Mouse (Mus musculus) layer of hippocampus, adult 2 months (tissue): ENCODE measurements around the gene Ankrd13b. TPM values are rescaled to one million over a fixed set of nuclear protein-coding genes. Genes with fewer than 3 reads are reported as not detected.

Source experiments
- DNase-seq, 2 experiments: peaks; one replicate each; pipeline ENCODE4 v3.0.0; 2022; ENCODE audit warnings: low spot score in 2 of 2
- H3K27ac ChIP-seq: fragments of 200-600 bp; 2 replicates; pipeline ENCODE4 v1.8.1; 2022
- H3K4me3 ChIP-seq: fragments of 200-600 bp; 2 replicates; pipeline ENCODE4 v1.8.1; 2022; ENCODE audit warnings: mild to moderate bottlenecking
- CTCF ChIP-seq: fragments of 200-600 bp; conservative IDR thresholded peaks from 2 replicates; pipeline ENCODE4 v1.8.1; 2022; ENCODE audit warnings: antibody characterized with exemption, mild to moderate bottlenecking, moderate library complexity
- total RNA-seq, 2 experiments: library from RNA; stranded (reverse); gene quantifications; 2 replicates each; pipeline ENCODE4 v1.2.3; 2021

Ankrd13b gene
- total RNA-seq, 2 experiments from 2014 or later: 80.1 to 81.7 TPM

GRCm38 (mm10) chr11:77456866-77457265 is 32.6 kb downstream of the Ankrd13b start:
- H3K27ac ChIP-seq: no peak overlapping the region
- H3K4me3 ChIP-seq: no peak overlapping the region
- TF ChIP-seq CTCF: no peak
- no peak for DNase-seq

GRCm38 (mm10) chr11:77455770-77456510 is 33.5 kb downstream of the Ankrd13b start:
- no peak for DNase-seq
- no peak overlapping the region for H3K27ac ChIP-seq
- no peak for TF ChIP-seq CTCF
- no peak overlapping the region for H3K4me3 ChIP-seq

GRCm38 (mm10) chr11:77453388-77453787 is 36.1 kb downstream of the Ankrd13b start:
- no peak overlapping the region for H3K27ac ChIP-seq
- no peak for DNase-seq
- no peak overlapping the region for H3K4me3 ChIP-seq
- no peak for TF ChIP-seq CTCF

GRCm38 (mm10) chr11:77451670-77452069 is 37.8 kb downstream of the Ankrd13b start:
- DNase-seq: no peak
- no peak for TF ChIP-seq CTCF

GRCm38 (mm10) chr11:77449224-77449623 is 40.3 kb downstream of the Ankrd13b start:
- Histone ChIP-seq H3K27ac (no peak overlapping the region), H3K4me3 (no peak overlapping the region)
- DNase-seq: no peak
- no peak for TF ChIP-seq CTCF

More at GRCm38 (mm10) chr11:77451670-77452069, 37.8 kb downstream of the Ankrd13b start:
- no peak overlapping the region for H3K4me3 ChIP-seq
- no peak overlapping the region for H3K27ac ChIP-seq

GRCm38 (mm10) chr11:77446628-77447041 is 42.8 kb downstream of the Ankrd13b start:
- DNase-seq: peak in 1 of 2 experiments; percentile 46
- TF ChIP-seq CTCF: peak; percentile 85
- Histone ChIP-seq H3K4me3 (no peak overlapping the region), H3K27ac (peak overlapping the region; percentile 32; the same call in 1 of the 2 replicates)

GRCm38 (mm10) chr11:77444939-77445338 is 44.5 kb downstream of the Ankrd13b start:
- DNase-seq: no peak
- Histone ChIP-seq H3K27ac (peak overlapping the region; percentile 39; the same call in 1 of the 2 replicates), H3K4me3 (no peak overlapping the region)
- no peak for TF ChIP-seq CTCF

- no peak for TF ChIP-seq CTCF
- H3K4me3 ChIP-seq: no peak overlapping the region
- no peak for DNase-seq
- H3K27ac ChIP-seq: peak overlapping the region; percentile 72
These were observed 47.0 kb downstream of the Ankrd13b start for GRCm38 (mm10) chr11:77442186-77443170.

- no peak for TF ChIP-seq CTCF
- H3K4me3 ChIP-seq: no peak overlapping the region
- no peak overlapping the region for H3K27ac ChIP-seq
- no peak for DNase-seq
These were observed 48.5 kb downstream of the Ankrd13b start for GRCm38 (mm10) chr11:77441020-77441419.

GRCm38 (mm10) chr11:77440081-77440480 is 49.4 kb downstream of the Ankrd13b start:
- Histone ChIP-seq H3K27ac (no peak overlapping the region), H3K4me3 (no peak overlapping the region)
- no peak for DNase-seq
- no peak for TF ChIP-seq CTCF

GRCm38 (mm10) chr11:77437026-77437425 is 52.5 kb downstream of the Ankrd13b start:
- no peak for TF ChIP-seq CTCF
- no peak for DNase-seq
- no peak overlapping the region for H3K4me3 ChIP-seq
- H3K27ac ChIP-seq: no peak overlapping the region

GRCm38 (mm10) chr11:77428446-77428845 is 61.0 kb downstream of the Ankrd13b start:
- H3K4me3 ChIP-seq: no peak overlapping the region
- no peak for DNase-seq
- no peak for TF ChIP-seq CTCF
- no peak overlapping the region for H3K27ac ChIP-seq

GRCm38 (mm10) chr11:77423175-77423859 is 66.2 kb downstream of the Ankrd13b start:
- TF ChIP-seq CTCF: no peak
- Histone ChIP-seq H3K27ac (no peak overlapping the region), H3K4me3 (no peak overlapping the region)
- no peak for DNase-seq

Other genes with a start within 250 kb of the Ankrd13b start
- gene Coro6, start 27.3 kb downstream of the Ankrd13b start, total RNA-seq: 10 to 100 TPM; 12.7 to 14.1 TPM
- gene Git1, start 3.9 kb upstream of the Ankrd13b start, total RNA-seq: 100 to 1,000 TPM; 295 to 316 TPM
- 1 to 10 TPM; 1.4 to 1.7 TPM for gene Abhd15, start 25.4 kb upstream of the Ankrd13b start, total RNA-seq
- gene Trp53i13, start 26.3 kb upstream of the Ankrd13b start, total RNA-seq: 1 to 10 TPM; 5.7 to 7.4 TPM
- not detected for gene Gm10392, start 29.5 kb upstream of the Ankrd13b start, total RNA-seq
- 100 to 1,000 TPM; 112 to 114 TPM for gene Taok1, start 118.1 kb upstream of the Ankrd13b start, total RNA-seq
- gene Nufip2, start 196.5 kb upstream of the Ankrd13b start, total RNA-seq: 10 to 100 TPM; 68.4 to 83.7 TPM
- gene Cryba1, start 235.6 kb upstream of the Ankrd13b start, total RNA-seq: not detected